Mouse (Mus musculus) heart, embryonic 10.5 days (tissue): ENCODE measurements around the gene Glp1r. TPM values are rescaled to one million over a fixed set of nuclear protein-coding genes. Genes with fewer than 3 reads are reported as not detected.

Source experiments
- DNase-seq: peaks from one replicate; pipeline ENCODE4 v3.0.0-alpha.2; 2017; ENCODE audit warnings: low spot score
- H3K27ac ChIP-seq: fragments of 300-500 bp; sonication (generic); 2 replicates; pipeline ENCODE4 v1.5.1; 2016; ENCODE audit warnings: mild to moderate bottlenecking
- H3K27me3 ChIP-seq: fragments of 300-500 bp; sonication (generic); 2 replicates; pipeline ENCODE4 v1.6.1; 2016; ENCODE audit warnings: mild to moderate bottlenecking; ENCODE audit not compliant: poor library complexity, insufficient read depth, severe bottlenecking
- H3K36me3 ChIP-seq: fragments of 300-500 bp; sonication (generic); 2 replicates; pipeline ENCODE4 v1.6.1; 2016; ENCODE audit warnings: mild to moderate bottlenecking, moderate library complexity
- H3K4me1 ChIP-seq: fragments of 300-500 bp; sonication (generic); 2 replicates; pipeline ENCODE4 v1.6.1; 2016; ENCODE audit warnings: mild to moderate bottlenecking
- H3K4me3 ChIP-seq: fragments of 300-500 bp; sonication (generic); 2 replicates; pipeline ENCODE4 v1.5.1; 2016; ENCODE audit warnings: mild to moderate bottlenecking, moderate library complexity
- H3K9me3 ChIP-seq: fragments of 300-500 bp; sonication (generic); 2 replicates; pipeline ENCODE4 v1.6.1; 2016; ENCODE audit warnings: mild to moderate bottlenecking, moderate library complexity
- WGBS: fragments of 180-500 bp; shearing (Covaris S2); methylation state at CpG from one replicate; pipeline ENCODE4 v1.1.7; 2016; 5-methylcytosine and 5-hydroxymethylcytosine counted together
- polyA plus RNA-seq: library from polyadenylated mRNA; unstranded; fragments of >200 nt; fragmentation: Nextera tagmentation; extraction: Ambion mirVana; gene quantifications from 2 replicates; pipeline ENCODE4 v1.2.1, GENCODE M21; 2016

The Glp1r gene
- polyA plus RNA-seq, 1 experiment from 2014 or later: 0.10 TPM

GRCm38 (mm10) chr17:30881001-30881400 lies 20.6 kb upstream of the Glp1r start:
- DNase-seq: no peak
- Histone ChIP-seq H3K36me3 (no peaks in the 10 kb centered on the region), H3K27me3 (no peaks in the 10 kb centered on the region), H3K27ac (no peak overlapping the region), H3K4me1 (peaks cover 19% of the 10 kb centered on the region), H3K9me3 (no peaks in the 10 kb centered on the region), H3K4me3 (no peak overlapping the region)
- 42% methylated on average over 2 of the region's 2 CpGs for WGBS

- Histone ChIP-seq H3K4me3 (peak overlapping the region; percentile 18; the same call in 1 of the 2 replicates), H3K27me3 (no peaks in the 10 kb centered on the region), H3K9me3 (no peaks in the 10 kb centered on the region), H3K36me3 (no peaks in the 10 kb centered on the region), H3K27ac (no peak overlapping the region), H3K4me1 (peaks cover 19% of the 10 kb centered on the region)
- 2% methylated on average over 6 of the region's 6 CpGs for WGBS
- no peak for DNase-seq
Measured at GRCm38 (mm10) chr17:30882206-30882605, 19.4 kb upstream of the Glp1r start.

- Histone ChIP-seq H3K27ac (no peak overlapping the region), H3K4me1 (peaks cover 18% of the 10 kb centered on the region), H3K4me3 (no peak overlapping the region), H3K9me3 (no peaks in the 10 kb centered on the region), H3K36me3 (no peaks in the 10 kb centered on the region), H3K27me3 (no peaks in the 10 kb centered on the region)
- 71% methylated on average over 8 of the region's 8 CpGs for WGBS
- no peak for DNase-seq
Measured at GRCm38 (mm10) chr17:30883534-30883933, 18.1 kb upstream of the Glp1r start.

- Histone ChIP-seq H3K27me3 (peaks cover 10% of the 10 kb centered on the region; the same call in 1 of the 2 replicates), H3K9me3 (no peaks in the 10 kb centered on the region), H3K27ac (no peak overlapping the region), H3K36me3 (no peaks in the 10 kb centered on the region), H3K4me1 (no peaks in the 10 kb centered on the region), H3K4me3 (no peak overlapping the region)
- WGBS: 17% methylated on average over 1 of the region's 1 CpGs
- DNase-seq: no peak
Measured at GRCm38 (mm10) chr17:30892086-30892485, 9.5 kb upstream of the Glp1r start.

GRCm38 (mm10) chr17:30892730-30893129 lies 8.9 kb upstream of the Glp1r start:
- WGBS: 27% methylated on average over 2 of the region's 2 CpGs
- peaks cover 13% of the 10 kb centered on the region; the same call in 1 of the 2 replicates for H3K27me3 ChIP-seq
- H3K9me3 ChIP-seq: no peaks in the 10 kb centered on the region
- DNase-seq: no peak
- no peaks in the 10 kb centered on the region for H3K4me1 ChIP-seq
- H3K4me3 ChIP-seq: no peak overlapping the region
- H3K27ac ChIP-seq: no peak overlapping the region
- no peaks in the 10 kb centered on the region for H3K36me3 ChIP-seq

GRCm38 (mm10) chr17:30897075-30897474 lies 4.5 kb upstream of the Glp1r start:
- peaks cover 42% of the 10 kb centered on the region for H3K27me3 ChIP-seq
- H3K4me1 ChIP-seq: peaks cover 10% of the 10 kb centered on the region
- H3K27ac ChIP-seq: no peak overlapping the region
- H3K4me3 ChIP-seq: no peak overlapping the region
- DNase-seq: no peak
- no peaks in the 10 kb centered on the region for H3K9me3 ChIP-seq
- H3K36me3 ChIP-seq: no peaks in the 10 kb centered on the region
- WGBS: 9% methylated on average over 2 of the region's 2 CpGs

GRCm38 (mm10) chr17:30904096-30904495 lies 2.5 kb downstream of the Glp1r start:
- no peak for DNase-seq
- Histone ChIP-seq H3K9me3 (no peaks in the 10 kb centered on the region), H3K4me1 (peaks cover 18% of the 10 kb centered on the region), H3K4me3 (no peak overlapping the region), H3K36me3 (no peaks in the 10 kb centered on the region), H3K27me3 (peaks cover 87% of the 10 kb centered on the region), H3K27ac (no peak overlapping the region)
- WGBS: 69% methylated on average over 2 of the region's 2 CpGs

- Histone ChIP-seq H3K27ac (peak overlapping the region; percentile 18; the same call in 1 of the 2 replicates), H3K36me3 (no peaks in the 10 kb centered on the region), H3K4me1 (peaks cover 14% of the 10 kb centered on the region), H3K27me3 (peaks cover 60% of the 10 kb centered on the region), H3K4me3 (no peak overlapping the region), H3K9me3 (no peaks in the 10 kb centered on the region)
- WGBS: 47% methylated on average over 4 of the region's 4 CpGs
- no peak for DNase-seq
Measured at GRCm38 (mm10) chr17:30907577-30907976, 6.0 kb downstream of the Glp1r start.

- Histone ChIP-seq H3K9me3 (no peaks in the 10 kb centered on the region), H3K4me3 (no peak overlapping the region), H3K27me3 (peaks cover 26% of the 10 kb centered on the region), H3K36me3 (no peaks in the 10 kb centered on the region), H3K4me1 (peaks cover 14% of the 10 kb centered on the region), H3K27ac (no peak overlapping the region)
- WGBS: 80% methylated on average over 27 of the region's 27 CpGs
- DNase-seq: no peak
Measured at GRCm38 (mm10) chr17:30910866-30911731, 9.5 kb downstream of the Glp1r start.

- Histone ChIP-seq H3K27ac (no peak overlapping the region), H3K4me3 (no peak overlapping the region), H3K36me3 (no peaks in the 10 kb centered on the region), H3K27me3 (peaks cover 21% of the 10 kb centered on the region), H3K9me3 (no peaks in the 10 kb centered on the region), H3K4me1 (peaks cover 14% of the 10 kb centered on the region)
- 52% methylated on average over 8 of the region's 8 CpGs for WGBS
- DNase-seq: no peak
Measured at GRCm38 (mm10) chr17:30911732-30912088, 10.1 kb downstream of the Glp1r start.

GRCm38 (mm10) chr17:30912536-30912935 lies 10.9 kb downstream of the Glp1r start:
- no peak for DNase-seq
- H3K36me3 ChIP-seq: no peaks in the 10 kb centered on the region
- WGBS: 76% methylated on average over 5 of the region's 5 CpGs
- peaks cover 9% of the 10 kb centered on the region; the same call in 1 of the 2 replicates for H3K4me1 ChIP-seq
- no peaks in the 10 kb centered on the region for H3K9me3 ChIP-seq
- no peak overlapping the region for H3K4me3 ChIP-seq
- H3K27me3 ChIP-seq: peaks cover 18% of the 10 kb centered on the region
- no peak overlapping the region for H3K27ac ChIP-seq

GRCm38 (mm10) chr17:30914264-30914663 lies 12.6 kb downstream of the Glp1r start:
- no peaks in the 10 kb centered on the region for H3K9me3 ChIP-seq
- peaks cover 6% of the 10 kb centered on the region; the same call in 1 of the 2 replicates for H3K4me1 ChIP-seq
- DNase-seq: no peak
- H3K36me3 ChIP-seq: no peaks in the 10 kb centered on the region
- no peak overlapping the region for H3K27ac ChIP-seq
- H3K27me3 ChIP-seq: peaks cover 6% of the 10 kb centered on the region; the same call in 1 of the 2 replicates
- no peak overlapping the region for H3K4me3 ChIP-seq

- H3K36me3 ChIP-seq: no peaks in the 10 kb centered on the region
- H3K4me1 ChIP-seq: no peaks in the 10 kb centered on the region
- no peaks in the 10 kb centered on the region for H3K27me3 ChIP-seq
- 73% methylated on average over 4 of the region's 4 CpGs for WGBS
- H3K27ac ChIP-seq: no peak overlapping the region
- no peak overlapping the region for H3K4me3 ChIP-seq
- no peaks in the 10 kb centered on the region for H3K9me3 ChIP-seq
- DNase-seq: no peak
Measured at GRCm38 (mm10) chr17:30923566-30923965, 21.9 kb downstream of the Glp1r start.
